Mouse (Mus musculus) kidney, embryonic 15.5 days (tissue): ENCODE measurements around the gene 5730522E02Rik. TPM values are rescaled to one million over a fixed set of nuclear protein-coding genes. Genes with fewer than 3 reads are reported as not detected.

Experiments used
- ATAC-seq: fragments of 200-750 bp; cut with Nextera tagmentation; replicated peaks from 2 replicates; pipeline ENCODE4 v1.8.0; 2017; ENCODE audit warnings: moderate TSS enrichment; ENCODE audit not compliant: low FRiP score
- H3K27ac ChIP-seq: fragments of 300-500 bp; sonication (generic); 2 replicates; pipeline ENCODE4 v1.5.1; 2015; ENCODE audit warnings: mild to moderate bottlenecking, inconsistent platforms
- H3K27me3 ChIP-seq: fragments of 300-500 bp; sonication (generic); 2 replicates; pipeline ENCODE4 v1.6.1; 2015; ENCODE audit warnings: inconsistent platforms
- H3K36me3 ChIP-seq: fragments of 300-500 bp; sonication (generic); 2 replicates; pipeline ENCODE4 v1.6.1; 2015; ENCODE audit warnings: inconsistent platforms
- H3K4me1 ChIP-seq: fragments of 300-500 bp; sonication (generic); 2 replicates; pipeline ENCODE4 v1.6.1; 2015; ENCODE audit warnings: inconsistent platforms
- H3K4me2 ChIP-seq: fragments of 300-500 bp; sonication (generic); 2 replicates; pipeline ENCODE4 v1.6.1; 2015; ENCODE audit warnings: moderate library complexity, mild to moderate bottlenecking, inconsistent platforms
- H3K4me3 ChIP-seq: fragments of 300-500 bp; sonication (generic); replicated peaks from 2 replicates; pipeline ENCODE4 v1.5.1; 2015; ENCODE audit warnings: mild to moderate bottlenecking, inconsistent platforms
- H3K9ac ChIP-seq: fragments of 300-500 bp; sonication (generic); 2 replicates; pipeline ENCODE4 v1.6.1; 2015; ENCODE audit warnings: mild to moderate bottlenecking, inconsistent platforms
- H3K9me3 ChIP-seq: fragments of 300-500 bp; sonication (generic); replicated peaks from 2 replicates; pipeline ENCODE4 v1.6.1; 2016; ENCODE audit warnings: inconsistent platforms
- WGBS: fragments of 180-500 bp; shearing (Covaris S2); methylation state at CpG from one replicate; pipeline ENCODE4 v1.1.7; 2015; ENCODE audit warnings: mixed read lengths; 5-methylcytosine and 5-hydroxymethylcytosine counted together
- polyA plus RNA-seq: library from polyadenylated mRNA; unstranded; fragments of >200 nt; fragmentation: Nextera tagmentation; extraction: Ambion mirVana; gene quantifications from 2 replicates; pipeline ENCODE4 v1.2.1, GENCODE M21; 2015

5730522E02Rik gene
- polyA plus RNA-seq, 1 experiment from 2014 or later = 3.0 TPM

DNA sequence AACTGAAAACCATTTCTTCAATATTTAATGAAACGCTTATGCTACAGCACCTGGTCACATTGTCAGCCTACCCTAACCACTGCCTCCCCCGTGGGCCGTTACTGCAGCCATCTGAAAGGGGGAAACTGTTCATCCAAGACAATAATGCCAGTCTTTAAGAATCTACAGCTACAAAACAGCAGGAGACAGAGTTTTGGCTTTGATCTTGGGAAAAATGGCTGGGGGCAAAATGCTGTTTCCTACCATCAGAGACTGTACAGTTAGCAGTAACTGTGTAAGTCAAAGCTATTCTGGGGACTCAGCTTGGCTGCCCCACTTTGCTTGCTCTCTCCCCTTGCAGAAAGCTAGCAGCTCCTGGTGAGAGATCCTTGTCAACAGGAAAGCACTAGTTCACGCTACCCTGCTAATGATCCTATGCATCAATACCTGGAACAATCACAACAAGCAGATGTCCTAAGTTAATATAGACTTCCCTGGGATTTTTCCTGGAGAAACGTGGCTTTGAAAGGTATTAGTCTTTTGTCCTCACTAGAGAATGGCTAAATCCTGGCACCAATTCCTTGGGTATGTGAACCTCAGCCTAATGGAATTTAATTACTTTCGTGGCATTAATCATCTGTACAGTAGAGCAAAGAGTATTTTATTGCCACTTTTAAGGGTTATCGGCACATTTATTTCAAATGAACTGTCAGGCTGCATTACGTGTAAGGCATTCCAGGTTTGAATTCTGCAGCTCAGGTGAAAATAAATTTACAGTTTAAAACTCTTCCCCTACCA is 89.6 kb downstream of the 5730522E02Rik start:
- Histone ChIP-seq H3K4me1 (no peaks in the 10 kb centered on the region), H3K9ac (no peak overlapping the region), H3K36me3 (no peaks in the 10 kb centered on the region), H3K27ac (no peak overlapping the region), H3K27me3 (no peaks in the 10 kb centered on the region), H3K9me3 (no peaks in the 10 kb centered on the region), H3K4me2 (no peak overlapping the region), H3K4me3 (no peak overlapping the region)
- WGBS = 44% methylated on average over 8 of the region's 8 CpGs
- ATAC-seq = no peak

DNA sequence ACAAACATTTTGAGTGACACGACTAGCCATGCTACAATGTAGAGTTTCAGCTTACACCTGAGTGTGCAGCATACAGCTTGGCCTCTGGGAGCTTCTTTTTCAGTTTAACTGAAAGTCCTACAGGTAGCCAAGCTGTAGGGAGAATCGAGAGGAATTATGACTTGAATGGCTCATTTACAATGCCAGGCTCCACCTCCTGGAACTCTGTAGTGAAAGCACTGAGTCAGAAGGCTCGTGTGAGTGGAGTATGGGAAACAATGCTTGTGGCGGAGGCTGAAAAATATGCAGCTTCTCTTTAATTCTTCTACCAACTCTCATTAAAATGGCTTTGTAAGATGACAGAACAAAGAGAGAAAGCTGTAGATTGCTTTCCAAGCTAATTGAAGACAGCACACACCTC is 92.9 kb downstream of the 5730522E02Rik start:
- H3K9ac ChIP-seq = no peak overlapping the region
- no peaks in the 10 kb centered on the region for H3K9me3 ChIP-seq
- H3K4me3 ChIP-seq = no peak overlapping the region
- H3K4me2 ChIP-seq = no peak overlapping the region
- H3K36me3 ChIP-seq = no peaks in the 10 kb centered on the region
- WGBS = 49% methylated on average over 4 of the region's 4 CpGs
- H3K27ac ChIP-seq = no peak overlapping the region
- no peaks in the 10 kb centered on the region for H3K4me1 ChIP-seq
- no peaks in the 10 kb centered on the region for H3K27me3 ChIP-seq
- ATAC-seq = no peak

DNA sequence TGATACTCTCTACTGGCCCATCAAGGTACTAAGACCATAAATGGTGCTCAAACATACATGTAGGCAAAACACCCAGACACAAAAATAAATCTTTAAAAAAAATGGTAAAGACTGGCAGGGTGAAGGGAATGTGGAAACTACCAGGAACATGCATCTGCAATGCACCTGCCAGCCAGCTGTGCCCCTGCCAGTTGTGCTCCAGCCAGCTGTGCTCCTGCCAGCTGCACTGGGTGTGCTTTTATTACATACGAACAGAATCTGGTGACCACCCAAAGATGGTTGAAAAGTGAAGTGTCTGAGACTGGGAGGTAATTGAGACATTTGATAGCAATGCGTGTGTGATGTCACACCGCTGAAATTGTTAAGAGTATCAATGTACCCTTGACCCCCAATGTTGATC is 98.4 kb downstream of the 5730522E02Rik start:
- H3K4me2 ChIP-seq = no peak overlapping the region
- 82% methylated on average over 3 of the region's 3 CpGs for WGBS
- no peaks in the 10 kb centered on the region for H3K9me3 ChIP-seq
- H3K36me3 ChIP-seq = no peaks in the 10 kb centered on the region
- no peak overlapping the region for H3K4me3 ChIP-seq
- no peak overlapping the region for H3K27ac ChIP-seq
- no peaks in the 10 kb centered on the region for H3K4me1 ChIP-seq
- no peak for ATAC-seq
- no peaks in the 10 kb centered on the region for H3K27me3 ChIP-seq
- H3K9ac ChIP-seq = no peak overlapping the region

DNA sequence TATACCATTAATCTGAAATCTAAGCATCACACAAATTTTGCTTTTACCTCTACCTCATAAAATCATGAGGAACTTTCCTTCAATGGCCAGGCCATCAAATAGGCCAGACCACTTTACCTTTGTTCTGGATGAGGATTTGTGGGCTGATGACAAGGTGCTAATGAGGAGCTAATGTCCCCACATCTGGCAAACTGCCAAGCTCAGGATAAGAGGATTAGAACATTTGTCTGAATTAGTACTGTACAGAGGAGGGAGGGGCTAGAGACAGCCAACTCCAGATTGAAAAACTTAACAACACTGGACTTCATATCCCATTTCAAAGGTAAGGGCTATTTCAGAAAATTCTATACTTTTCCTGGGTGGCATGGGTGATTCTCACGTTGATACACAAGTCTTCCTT is 101.9 kb downstream of the 5730522E02Rik start:
- WGBS = 50% methylated on average over 1 of the region's 1 CpGs
- no peak overlapping the region for H3K4me2 ChIP-seq
- H3K27me3 ChIP-seq = no peaks in the 10 kb centered on the region
- no peaks in the 10 kb centered on the region for H3K4me1 ChIP-seq
- no peak overlapping the region for H3K9ac ChIP-seq
- no peaks in the 10 kb centered on the region for H3K9me3 ChIP-seq
- no peaks in the 10 kb centered on the region for H3K36me3 ChIP-seq
- H3K4me3 ChIP-seq = no peak overlapping the region
- H3K27ac ChIP-seq = no peak overlapping the region
- ATAC-seq = no peak

- Histone ChIP-seq H3K36me3 (no peaks in the 10 kb centered on the region), H3K27me3 (no peaks in the 10 kb centered on the region), H3K4me1 (no peaks in the 10 kb centered on the region), H3K9me3 (no peaks in the 10 kb centered on the region), H3K4me2 (no peak overlapping the region), H3K27ac (no peak overlapping the region), H3K4me3 (no peak overlapping the region), H3K9ac (no peak overlapping the region)
- no peak for ATAC-seq
- WGBS = 68% methylated on average over 2 of the region's 2 CpGs
Observed at GRCm38 (mm10) chr11:26104680-26105079, 105.9 kb downstream of the 5730522E02Rik start.

DNA sequence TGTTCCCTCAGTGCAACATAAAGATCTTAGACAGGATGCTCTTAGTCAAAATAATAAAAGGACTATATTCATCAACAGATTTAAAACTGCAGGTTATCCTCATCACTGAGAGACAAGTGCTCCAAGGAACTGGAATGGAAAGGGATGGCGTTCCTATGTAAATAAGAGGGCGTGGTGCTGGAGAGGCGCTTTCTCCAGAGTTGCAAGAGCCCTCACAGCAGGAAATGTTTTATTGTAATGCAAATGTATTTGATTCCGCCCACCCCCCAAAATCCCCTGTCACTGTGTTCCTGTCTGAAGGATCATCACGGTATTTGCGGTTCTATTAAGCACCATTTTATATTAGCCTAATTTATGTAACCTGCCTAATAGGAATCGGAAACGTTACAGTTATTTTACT is 106.9 kb downstream of the 5730522E02Rik start:
- no peaks in the 10 kb centered on the region for H3K9me3 ChIP-seq
- H3K9ac ChIP-seq = no peak overlapping the region
- H3K27ac ChIP-seq = no peak overlapping the region
- H3K4me1 ChIP-seq = no peaks in the 10 kb centered on the region
- H3K4me2 ChIP-seq = 0 out of 2 replicates have a peak overlapping the region, but pooled peaks have one; percentile 30
- no peaks in the 10 kb centered on the region for H3K36me3 ChIP-seq
- no peak for ATAC-seq
- H3K4me3 ChIP-seq = no peak overlapping the region
- WGBS = 4% methylated on average over 8 of the region's 8 CpGs
- H3K27me3 ChIP-seq = no peaks in the 10 kb centered on the region

DNA sequence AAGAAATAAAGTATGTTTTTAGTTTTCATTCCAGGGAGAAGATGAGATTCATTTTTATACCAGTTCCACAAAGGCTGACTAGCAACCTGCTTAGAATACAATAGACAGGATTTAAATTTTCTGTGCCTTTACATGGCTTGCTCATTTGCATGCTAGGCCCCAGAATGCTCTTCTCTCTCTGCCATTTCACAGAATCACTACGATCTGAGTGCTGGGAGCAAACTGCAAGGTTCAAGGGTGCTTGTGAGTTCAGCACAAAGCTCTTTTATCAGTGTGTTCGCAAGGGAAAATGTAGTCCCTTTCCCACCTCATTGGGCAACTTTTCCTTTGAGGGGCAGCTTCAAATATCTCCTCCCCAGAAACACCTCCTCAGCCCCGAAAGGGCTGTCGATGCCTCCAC is 107.7 kb downstream of the 5730522E02Rik start:
- no peaks in the 10 kb centered on the region for H3K27me3 ChIP-seq
- no peak overlapping the region for H3K27ac ChIP-seq
- WGBS = 30% methylated on average over 4 of the region's 4 CpGs
- H3K4me3 ChIP-seq = no peak overlapping the region
- H3K4me2 ChIP-seq = no peak overlapping the region
- no peak overlapping the region for H3K9ac ChIP-seq
- H3K4me1 ChIP-seq = no peaks in the 10 kb centered on the region
- ATAC-seq = no peak
- H3K9me3 ChIP-seq = no peaks in the 10 kb centered on the region
- no peaks in the 10 kb centered on the region for H3K36me3 ChIP-seq

GRCm38 (mm10) chr11:26100077-26100476 is 110.5 kb downstream of the 5730522E02Rik start:
- 84% methylated on average over 5 of the region's 5 CpGs for WGBS
- no peaks in the 10 kb centered on the region for H3K9me3 ChIP-seq
- no peaks in the 10 kb centered on the region for H3K4me1 ChIP-seq
- ATAC-seq = no peak
- H3K27me3 ChIP-seq = no peaks in the 10 kb centered on the region
- H3K4me3 ChIP-seq = no peak overlapping the region
- no peak overlapping the region for H3K4me2 ChIP-seq
- no peak overlapping the region for H3K9ac ChIP-seq
- no peaks in the 10 kb centered on the region for H3K36me3 ChIP-seq
- H3K27ac ChIP-seq = no peak overlapping the region

DNA sequence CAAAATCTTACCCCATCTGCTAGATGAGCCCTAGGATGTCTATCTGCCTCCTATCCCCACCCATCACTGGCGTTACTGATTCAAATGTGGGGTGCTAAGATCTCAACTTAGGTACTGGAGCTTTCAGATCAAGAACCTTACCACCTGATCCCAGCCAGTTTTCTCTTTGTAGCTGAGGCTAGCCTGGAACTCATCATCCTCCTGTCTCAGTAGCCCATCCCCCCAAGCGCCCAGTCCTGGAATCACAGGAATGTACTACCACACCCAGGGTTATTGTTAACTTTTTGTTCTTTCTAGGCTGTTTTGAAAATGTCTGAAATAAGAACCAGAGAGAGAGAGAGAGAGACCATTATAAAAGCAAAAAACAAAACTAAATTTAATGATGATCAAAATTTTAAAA is 111.6 kb downstream of the 5730522E02Rik start:
- no peaks in the 10 kb centered on the region for H3K4me1 ChIP-seq
- H3K4me2 ChIP-seq = no peak overlapping the region
- H3K4me3 ChIP-seq = no peak overlapping the region
- no peak overlapping the region for H3K9ac ChIP-seq
- no peaks in the 10 kb centered on the region for H3K36me3 ChIP-seq
- H3K9me3 ChIP-seq = no peaks in the 10 kb centered on the region
- H3K27ac ChIP-seq = no peak overlapping the region
- WGBS = 86% methylated on average over 2 of the region's 2 CpGs
- ATAC-seq = no peak
- no peaks in the 10 kb centered on the region for H3K27me3 ChIP-seq

DNA sequence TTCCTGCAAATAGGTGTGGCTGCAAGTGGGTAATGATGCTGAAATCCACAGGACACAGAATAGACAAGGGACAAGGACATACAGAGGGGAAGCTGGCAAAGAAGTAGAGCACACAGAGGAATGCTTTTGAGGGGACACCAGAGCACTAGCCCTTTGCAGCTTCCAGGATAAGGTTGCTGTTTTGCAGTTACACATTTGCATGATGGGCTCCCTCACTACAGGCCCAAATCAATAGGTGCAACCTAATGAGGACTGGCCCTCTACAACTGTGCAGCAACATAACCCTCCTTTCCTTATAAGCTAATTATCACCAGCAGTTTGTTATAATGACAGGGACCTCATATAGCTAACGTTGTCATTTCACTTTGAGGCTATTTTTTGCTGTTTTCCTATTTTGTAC is 114.5 kb downstream of the 5730522E02Rik start:
- Histone ChIP-seq H3K27ac (no peak overlapping the region), H3K9me3 (no peaks in the 10 kb centered on the region), H3K27me3 (no peaks in the 10 kb centered on the region), H3K4me2 (no peak overlapping the region), H3K9ac (no peak overlapping the region), H3K4me1 (no peaks in the 10 kb centered on the region), H3K36me3 (no peaks in the 10 kb centered on the region), H3K4me3 (no peak overlapping the region)
- WGBS = 70% methylated on average over 1 of the region's 1 CpGs
- no peak for ATAC-seq

- no peaks in the 10 kb centered on the region for H3K36me3 ChIP-seq
- no peak overlapping the region for H3K4me3 ChIP-seq
- no peaks in the 10 kb centered on the region for H3K27me3 ChIP-seq
- no peaks in the 10 kb centered on the region for H3K4me1 ChIP-seq
- WGBS = 71% methylated on average over 5 of the region's 5 CpGs
- H3K9me3 ChIP-seq = no peaks in the 10 kb centered on the region
- H3K27ac ChIP-seq = no peak overlapping the region
- ATAC-seq = no peak
- no peak overlapping the region for H3K4me2 ChIP-seq
- no peak overlapping the region for H3K9ac ChIP-seq
Observed at GRCm38 (mm10) chr11:26088993-26089392, 121.6 kb downstream of the 5730522E02Rik start.

DNA sequence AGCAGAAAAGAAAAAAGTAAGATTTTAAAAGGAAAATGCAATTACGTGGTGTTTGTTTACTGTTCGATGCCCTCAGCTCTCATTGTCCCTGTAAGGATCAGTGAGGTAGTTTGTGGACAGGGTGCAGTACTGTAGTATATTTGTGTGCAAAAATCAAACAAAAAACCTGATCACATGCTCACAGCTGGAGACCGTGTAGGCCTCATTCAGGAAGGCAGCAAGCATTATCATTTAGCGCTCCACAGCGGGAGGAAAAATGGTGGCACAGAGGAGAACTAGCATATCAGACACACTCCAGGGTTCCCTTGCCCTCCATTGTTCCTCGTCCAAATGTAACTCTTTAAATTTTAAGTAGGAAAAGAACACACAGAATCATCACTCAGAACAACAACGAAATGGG is 123.9 kb downstream of the 5730522E02Rik start:
- H3K27ac ChIP-seq = no peak overlapping the region
- no peaks in the 10 kb centered on the region for H3K36me3 ChIP-seq
- H3K9me3 ChIP-seq = no peaks in the 10 kb centered on the region
- no peaks in the 10 kb centered on the region for H3K27me3 ChIP-seq
- H3K4me2 ChIP-seq = no peak overlapping the region
- WGBS = 85% methylated on average over 7 of the region's 7 CpGs
- no peak for ATAC-seq
- no peaks in the 10 kb centered on the region for H3K4me1 ChIP-seq
- H3K9ac ChIP-seq = no peak overlapping the region
- no peak overlapping the region for H3K4me3 ChIP-seq
